Comparison of ENCODE assay signal across 14 mouse cellular contexts in the genomic region with DNA sequence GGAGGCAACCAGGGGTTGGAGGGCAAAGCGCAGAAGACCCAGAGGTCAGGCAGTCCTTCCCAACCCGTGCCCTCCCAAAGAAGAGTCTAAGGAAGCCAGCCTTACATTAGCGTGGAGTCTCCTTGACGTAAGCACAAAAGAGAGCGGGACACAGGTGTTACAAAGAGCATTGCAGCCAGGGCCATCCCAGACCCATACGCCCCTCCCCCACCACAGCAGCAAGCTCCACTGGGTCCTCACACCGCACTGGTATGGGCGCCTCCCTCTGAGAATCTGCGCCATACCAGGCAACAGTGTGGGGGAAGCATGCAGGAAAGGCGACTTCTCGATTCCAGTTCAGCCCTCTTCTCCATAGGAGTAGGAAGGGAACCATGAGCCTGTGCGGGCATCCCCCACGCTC. TPM values are rescaled to one million over a fixed set of nuclear protein-coding genes. Genes with fewer than 3 reads are reported as not detected.
DNase-seq lines count a peak whose midpoint lies in the region; ATAC-seq lines count a peak whose summit lies in the region.
"Had no signal": no experiment of that assay in that cellular context is flagged by ENCODE, and none has a peak within 500 bp of the region (broad histone marks: within the 10 kb centered on the region; RNA-seq: fewer than 3 reads in every experiment).

No protein-coding gene starts in this region.

- peaks cover 53% of the 10 kb centered on the region for H3K4me1 ChIP-seq in heart, embryonic 10.5 days
- peaks cover 27% of the 10 kb centered on the region for H3K4me1 ChIP-seq in limb, embryonic 12.5 days (replicated peaks)
- peaks cover 81% of the 10 kb centered on the region for H3K4me1 ChIP-seq in neural tube, embryonic 15.5 days
- peaks cover 22% of the 10 kb centered on the region for H3K4me1 ChIP-seq in intestine, embryonic 16.5 days (ENCODE audit: control insufficient read depth, insufficient read depth, low read length)

- H3K4me3 ChIP-seq in heart, embryonic 10.5 days = peak overlapping the region; percentile 5; the same call in 1 of the 2 replicates
- peak overlapping the region; percentile 72 for H3K4me3 ChIP-seq in limb, embryonic 12.5 days (replicated peaks)
- no peak overlapping the region for H3K4me3 ChIP-seq in neural tube, embryonic 15.5 days (replicated peaks)
- H3K4me3 ChIP-seq in intestine, embryonic 16.5 days (ENCODE audit: low read length) = no peak overlapping the region
- H3K4me3 ChIP-seq: gastrocnemius, adult 2 months; heart, embryonic 13.5 days; lung, embryonic 15.5 days had no signal

- peaks cover 51% of the 10 kb centered on the region for H3K36me3 ChIP-seq in heart, embryonic 10.5 days
- peaks cover 59% of the 10 kb centered on the region for H3K36me3 ChIP-seq in limb, embryonic 12.5 days
- no peaks in the 10 kb centered on the region for H3K36me3 ChIP-seq in neural tube, embryonic 15.5 days
- no peaks in the 10 kb centered on the region for H3K36me3 ChIP-seq in intestine, embryonic 16.5 days (ENCODE audit: control insufficient read depth, insufficient read depth, low read length)
- H3K36me3 ChIP-seq: heart, embryonic 13.5 days; lung, embryonic 15.5 days had no signal

- H3K9me3 ChIP-seq in heart, embryonic 10.5 days = no peaks in the 10 kb centered on the region
- no peaks in the 10 kb centered on the region for H3K9me3 ChIP-seq in limb, embryonic 12.5 days
- H3K9me3 ChIP-seq in neural tube, embryonic 15.5 days (replicated peaks) = no peaks in the 10 kb centered on the region
- H3K9me3 ChIP-seq in intestine, embryonic 16.5 days (ENCODE audit: control insufficient read depth, low read length) = no peaks in the 10 kb centered on the region
- H3K9me3 ChIP-seq: heart, embryonic 13.5 days; lung, embryonic 15.5 days had no signal

- peak overlapping the region; percentile 47 for H3K27ac ChIP-seq in heart, embryonic 10.5 days
- H3K27ac ChIP-seq in limb, embryonic 12.5 days = peak overlapping the region; percentile 7; the same call in 1 of the 2 replicates
- no peak overlapping the region for H3K27ac ChIP-seq in neural tube, embryonic 15.5 days (replicated peaks)
- no peak overlapping the region for H3K27ac ChIP-seq in intestine, embryonic 16.5 days (ENCODE audit: low read length)
- H3K27ac ChIP-seq: gastrocnemius, adult 2 months; heart, embryonic 13.5 days; kidney, postnatal 0 days; lung, embryonic 15.5 days had no signal

- H3K27me3 ChIP-seq in heart, embryonic 10.5 days (ENCODE audit: insufficient read depth, poor library complexity, severe bottlenecking) = peaks cover 59% of the 10 kb centered on the region
- H3K27me3 ChIP-seq in limb, embryonic 12.5 days = peaks cover 40% of the 10 kb centered on the region
- H3K27me3 ChIP-seq in neural tube, embryonic 15.5 days (replicated peaks) = peaks cover 46% of the 10 kb centered on the region
- H3K27me3 ChIP-seq in intestine, embryonic 16.5 days (replicated peaks; ENCODE audit: control insufficient read depth, insufficient read depth, low read length) = peaks cover 79% of the 10 kb centered on the region

- DNase-seq in heart, embryonic 10.5 days (ENCODE audit: low spot score) = no peak
- no peak for DNase-seq in heart, adult 8-10 months (ENCODE audit: low spot score)
- DNase-seq in retina, postnatal 1 day = peak; percentile 23
- no peak for DNase-seq in retina, embryonic 14.5 days (ENCODE audit: low spot score)
- DNase-seq in adrenal gland, adult 8-10 months = no peak
- DNase-seq: cerebellum, adult 9-10 months; gastrocnemius, adult 2 months; thymus, postnatal 4 days had no signal

- 36% methylated on average over 13 of the region's 13 CpGs for WGBS in heart, embryonic 10.5 days
- WGBS in limb, embryonic 12.5 days = 20% methylated on average over 13 of the region's 13 CpGs
- 32% methylated on average over 13 of the region's 13 CpGs for WGBS in neural tube, embryonic 15.5 days
- WGBS in intestine, embryonic 16.5 days = 20% methylated on average over 13 of the region's 13 CpGs

- H3K4me2 ChIP-seq in limb, embryonic 12.5 days = peak overlapping the region; percentile 84
- H3K4me2 ChIP-seq in neural tube, embryonic 15.5 days = no peak overlapping the region; the same call in 1 of the 2 replicates
- no peak overlapping the region for H3K4me2 ChIP-seq in intestine, embryonic 16.5 days (ENCODE audit: low read depth, low read length)
- H3K4me2 ChIP-seq: heart, embryonic 13.5 days; lung, embryonic 15.5 days had no signal

- peak overlapping the region; percentile 93; the same call in 1 of the 2 replicates for H3K9ac ChIP-seq in limb, embryonic 12.5 days (replicated peaks)
- H3K9ac ChIP-seq in neural tube, embryonic 15.5 days (replicated peaks) = 0 out of 2 replicates have a peak overlapping the region, but pooled peaks have one; percentile 1
- no peak overlapping the region for H3K9ac ChIP-seq in intestine, embryonic 16.5 days (ENCODE audit: low read depth, low read length)
- H3K9ac ChIP-seq: heart, embryonic 13.5 days; lung, embryonic 15.5 days had no signal

- no peak for ATAC-seq in limb, embryonic 12.5 days (ENCODE audit: insufficient number of reproducible peaks, insufficient read depth, low FRiP score, low TSS enrichment, low read depth)
- ATAC-seq in neural tube, embryonic 15.5 days (ENCODE audit: low FRiP score) = no peak
- ATAC-seq in intestine, embryonic 16.5 days = no peak

RNA-seq across cellular contexts. Expression of gene Col2a1, which starts 4.9 kb away (rescaled TPM):
- 131 and 160 TPM in 2 replicates for polyA plus RNA-seq in heart, embryonic 10.5 days (2016; fragmentation: Nextera tagmentation; extraction: Ambion mirVana)
- total RNA-seq in heart, adult 8-10 months (2022) = under 1 TPM in 2 of 4 experiments, not detected in 2; 0.06 to 0.19 TPM
- 431 and 545 TPM in 2 replicates for polyA plus RNA-seq in limb, embryonic 12.5 days (2016; fragmentation: Nextera tagmentation; extraction: Ambion mirVana)
- polyA plus RNA-seq in neural tube, embryonic 15.5 days (2015; fragmentation: Nextera tagmentation; extraction: Ambion mirVana) = 33.8 and 62.9 TPM in 2 replicates
- polyA plus RNA-seq in intestine, embryonic 16.5 days (2015; fragmentation: Nextera tagmentation; extraction: Ambion mirVana) = 0.33 and 0.53 TPM in 2 replicates
- total RNA-seq in adrenal gland, adult 8-10 months (2022) = under 1 TPM in 1 of 4 experiments, not detected in 3; 0.28 TPM

RNA-seq across cellular contexts. Expression of gene Tmem106c, which starts 35.5 kb away (rescaled TPM):
- polyA plus RNA-seq in heart, embryonic 10.5 days (2016; fragmentation: Nextera tagmentation; extraction: Ambion mirVana) = 32.0 and 33.5 TPM in 2 replicates
- 10 to 100 TPM; 12.8 to 17.9 (median 14.9) TPM for total RNA-seq in heart, adult 8-10 months (2022)
- polyA plus RNA-seq in limb, embryonic 12.5 days (2016; fragmentation: Nextera tagmentation; extraction: Ambion mirVana) = 30.9 and 33.9 TPM in 2 replicates
- polyA plus RNA-seq in neural tube, embryonic 15.5 days (2015; fragmentation: Nextera tagmentation; extraction: Ambion mirVana) = 48.0 and 48.6 TPM in 2 replicates
- 47.5 and 51.6 TPM in 2 replicates for polyA plus RNA-seq in intestine, embryonic 16.5 days (2015; fragmentation: Nextera tagmentation; extraction: Ambion mirVana)
- total RNA-seq in adrenal gland, adult 8-10 months (2022) = 10 to 100 TPM; 69.3 to 87.1 (median 77.0) TPM

Comparison
In these comparisons a context has a peak if more than half of its experiments do, and no peak if none do; other contexts are left out.
1. H3K27ac ChIP-seq: peak in heart, embryonic 10.5 days (single experiment) and limb, embryonic 12.5 days (single experiment); none in neural tube, embryonic 15.5 days (single experiment) and intestine, embryonic 16.5 days (single experiment).
2. H3K4me3 ChIP-seq: peak in heart, embryonic 10.5 days (single experiment) and limb, embryonic 12.5 days (single experiment); none in neural tube, embryonic 15.5 days (single experiment) and intestine, embryonic 16.5 days (single experiment).
3. RNA of gene Col2a1, which starts 4.9 kb away (polyA plus RNA-seq): 431 to 545 TPM in limb, embryonic 12.5 days, 131 to 160 TPM in heart, embryonic 10.5 days and 33.8 to 62.9 TPM in neural tube, embryonic 15.5 days; 0.33 to 0.53 TPM in intestine, embryonic 16.5 days; every median in the first group is over 10 times any median in the second.